In the genomic region with DNA sequence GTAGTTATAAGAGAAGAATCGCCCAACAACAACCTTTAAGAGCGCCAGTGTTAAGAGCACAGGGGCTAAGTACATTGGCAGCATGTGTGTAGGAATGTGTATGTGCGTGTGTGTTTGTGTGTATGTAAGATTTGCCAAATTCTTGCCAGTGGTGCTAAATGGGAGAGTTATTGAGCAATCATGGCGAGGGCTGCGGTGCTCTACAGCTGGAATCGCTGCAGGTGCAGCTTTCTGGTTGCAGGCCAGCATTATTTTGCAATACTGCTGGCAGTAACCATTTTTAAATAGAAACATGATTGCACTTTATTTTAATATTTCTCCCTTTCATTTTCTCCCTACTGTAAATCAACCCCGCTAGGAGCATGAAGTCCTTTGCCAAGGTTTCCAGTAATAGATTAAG, we compare ENCODE assay signal across 21 mouse cellular contexts.
DNase-seq lines count a peak whose midpoint lies in the region; ATAC-seq and TF ChIP-seq lines count a peak whose summit lies in the region.
"Had no signal": no experiment of that assay in that cellular context is flagged by ENCODE, and none has a peak within 500 bp of the region (broad histone marks: within the 10 kb centered on the region; RNA-seq: fewer than 3 reads in every experiment).

No protein-coding gene starts in this region.

- DNase-seq in adrenal gland, postnatal 10 days = peak; percentile 54
- DNase-seq in adrenal gland, adult 8-10 months = no peak
- DNase-seq in lung, embryonic 14.5 days = peak; percentile 36
- DNase-seq in lung, postnatal 4 days = no peak
- peak; percentile 37 for DNase-seq in gastrocnemius, adult 18-20 months (ENCODE audit: low spot score)
- DNase-seq in lung, postnatal 36 days = peak; percentile 3
- no peak for DNase-seq in frontal cortex, postnatal 25 days (ENCODE audit: low spot score in 2 of 2)
- no peak for DNase-seq in spleen, postnatal 10 days (ENCODE audit: low spot score in 2 of 2)
- DNase-seq: cerebellum, postnatal 10 days; embryo, embryonic 11 days; kidney, postnatal 4 days; spleen, adult 18-20 months; thymus, adult 2 months had no signal

- no peak overlapping the region for H3K9ac ChIP-seq in lung, embryonic 14.5 days
- H3K9ac ChIP-seq: embryonic facial prominence, embryonic 15.5 days; forebrain, embryonic 12.5 days; intestine, embryonic 15.5 days; limb, embryonic 13.5 days; liver, embryonic 15.5 days; midbrain, embryonic 15.5 days; stomach, embryonic 15.5 days had no signal

- H3K27ac ChIP-seq in lung, embryonic 14.5 days (ENCODE audit: low read depth) = no peak overlapping the region
- H3K27ac ChIP-seq: embryonic facial prominence, embryonic 15.5 days; forebrain, embryonic 12.5 days; intestine, embryonic 15.5 days; limb, embryonic 13.5 days; liver, embryonic 15.5 days; midbrain, embryonic 15.5 days; stomach, embryonic 15.5 days had no signal

- H3K36me3 ChIP-seq in lung, embryonic 14.5 days (ENCODE audit: insufficient read depth) = no peaks in the 10 kb centered on the region
- H3K36me3 ChIP-seq: embryonic facial prominence, embryonic 15.5 days; forebrain, embryonic 12.5 days; intestine, embryonic 15.5 days; limb, embryonic 13.5 days; liver, embryonic 15.5 days; midbrain, embryonic 15.5 days; stomach, embryonic 15.5 days had no signal

- no peaks in the 10 kb centered on the region for H3K27me3 ChIP-seq in lung, embryonic 14.5 days (ENCODE audit: insufficient read depth, low read length)
- H3K27me3 ChIP-seq: CH12.LX; embryonic facial prominence, embryonic 15.5 days; forebrain, embryonic 12.5 days; intestine, embryonic 15.5 days; limb, embryonic 13.5 days; liver, embryonic 15.5 days; midbrain, embryonic 15.5 days; stomach, embryonic 15.5 days had no signal

- no peak overlapping the region for H3K4me2 ChIP-seq in lung, embryonic 14.5 days
- H3K4me2 ChIP-seq: embryonic facial prominence, embryonic 15.5 days; forebrain, embryonic 12.5 days; intestine, embryonic 15.5 days; limb, embryonic 13.5 days; liver, embryonic 15.5 days; midbrain, embryonic 15.5 days; stomach, embryonic 15.5 days had no signal

- no peak for TF ChIP-seq CTCF in lung, embryonic 14.5 days (IDR thresholded peaks at IDR 0.05; ENCODE audit: low read depth)

- H3K4me1 ChIP-seq in lung, embryonic 14.5 days (ENCODE audit: insufficient read depth) = no peaks in the 10 kb centered on the region
- H3K4me1 ChIP-seq: embryonic facial prominence, embryonic 15.5 days; forebrain, embryonic 12.5 days; intestine, embryonic 15.5 days; limb, embryonic 13.5 days; liver, embryonic 15.5 days; stomach, embryonic 15.5 days had no signal

- no peaks in the 10 kb centered on the region for H3K9me3 ChIP-seq in lung, embryonic 14.5 days (ENCODE audit: low read depth, low read length)
- H3K9me3 ChIP-seq: embryonic facial prominence, embryonic 15.5 days; forebrain, embryonic 12.5 days; intestine, embryonic 15.5 days; limb, embryonic 13.5 days; liver, embryonic 15.5 days; midbrain, embryonic 15.5 days; stomach, embryonic 15.5 days had no signal

- WGBS in lung, embryonic 14.5 days = 65% methylated on average over 7 of the region's 7 CpGs

- H3K4me3 ChIP-seq in lung, embryonic 14.5 days (ENCODE audit: low read depth, low read length) = no peak overlapping the region
- H3K4me3 ChIP-seq: embryonic facial prominence, embryonic 15.5 days; forebrain, embryonic 12.5 days; intestine, embryonic 15.5 days; limb, embryonic 13.5 days; liver, embryonic 15.5 days; midbrain, embryonic 15.5 days; stomach, embryonic 15.5 days had no signal

- ATAC-seq in lung, embryonic 14.5 days (ENCODE audit: insufficient read depth) = no peak
- ATAC-seq: intestine, embryonic 15.5 days; midbrain, embryonic 15.5 days had no signal

Comparison
In these comparisons a context has a peak if more than half of its experiments do, and no peak if none do; other contexts are left out.
1. DNase-seq: peak in adrenal gland, postnatal 10 days (single experiment), lung, embryonic 14.5 days (single experiment), gastrocnemius, adult 18-20 months (single experiment) and lung, postnatal 36 days (single experiment); none in adrenal gland, adult 8-10 months (single experiment), lung, postnatal 4 days (0 of 2), frontal cortex, postnatal 25 days (0 of 2) and spleen, postnatal 10 days (0 of 2).